Mouse (Mus musculus) heart, postnatal 10 days (tissue): ENCODE data around the gene Pxylp1. TPM values are rescaled to one million over a fixed set of nuclear protein-coding genes. Genes with fewer than 3 reads are reported as not detected.
A peak's percentile ranks its signal among the peaks of the same experiment; 100 is the strongest.

ENCODE experiments used
- DNase-seq, 2 experiments: peaks; one replicate each; pipeline ENCODE4 v3.0.0; 2021
- intact Hi-C: fragments of 180-260 bp; cut with DNase I; formaldehyde crosslinking; loops from one replicate; pipeline ENCODE4 v1.15.1; 2025
- total RNA-seq, 2 experiments: library from RNA; stranded (reverse); gene quantifications; 2 replicates each; pipeline ENCODE4 v1.2.3; 2021

The Pxylp1 gene
- total RNA-seq, 2 experiments from 2014 or later: 15.6 to 17.0 TPM

DNA sequence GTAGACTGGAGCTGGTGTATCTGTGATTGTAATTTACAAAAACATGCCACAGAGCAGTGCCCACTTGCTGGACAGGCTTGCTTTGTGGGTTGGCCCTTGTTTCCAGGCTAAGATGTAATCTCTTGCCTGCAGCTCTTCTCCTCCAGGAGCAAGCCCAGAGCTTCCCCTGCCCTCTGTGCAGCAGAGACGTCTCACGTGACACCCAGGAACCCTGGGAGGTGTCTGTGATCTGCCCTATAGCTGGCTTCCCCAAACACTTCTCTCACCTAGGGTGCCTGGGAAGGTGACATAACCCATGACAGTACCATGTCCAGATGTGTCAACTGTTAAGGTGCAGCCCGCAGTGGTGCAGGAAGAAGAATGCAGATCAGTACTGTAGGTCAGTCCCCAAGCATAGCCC is 28.9 kb downstream of the Pxylp1 start:
- no peak for DNase-seq
- intact Hi-C loops: no loop called here

DNA sequence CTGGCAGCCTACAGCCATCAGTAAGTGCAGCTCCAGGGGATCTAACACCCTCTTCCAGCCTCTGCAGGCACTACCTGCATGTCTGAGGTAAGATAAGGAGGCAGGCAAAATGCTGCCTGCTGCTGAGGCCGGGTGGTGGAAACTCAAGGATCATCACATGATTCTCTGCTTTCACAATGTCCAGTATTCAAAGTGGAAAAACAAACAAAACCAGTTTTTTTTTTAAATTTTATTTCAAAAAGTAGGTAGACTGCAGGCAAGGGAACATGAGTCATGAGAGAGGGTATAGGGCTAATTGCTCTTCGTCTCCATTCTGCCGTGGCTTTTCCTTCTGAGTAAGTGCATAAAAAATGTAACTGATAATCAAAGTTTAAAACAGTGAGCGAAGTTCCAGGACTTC is 29.6 kb downstream of the Pxylp1 start:
- intact Hi-C loops: no loop called here
- DNase-seq: no peak

- intact Hi-C loops: no loop called here
- DNase-seq: no peak
Observed at GRCm38 (mm10) chr9:96861092-96861487, 31.4 kb downstream of the Pxylp1 start.

DNA sequence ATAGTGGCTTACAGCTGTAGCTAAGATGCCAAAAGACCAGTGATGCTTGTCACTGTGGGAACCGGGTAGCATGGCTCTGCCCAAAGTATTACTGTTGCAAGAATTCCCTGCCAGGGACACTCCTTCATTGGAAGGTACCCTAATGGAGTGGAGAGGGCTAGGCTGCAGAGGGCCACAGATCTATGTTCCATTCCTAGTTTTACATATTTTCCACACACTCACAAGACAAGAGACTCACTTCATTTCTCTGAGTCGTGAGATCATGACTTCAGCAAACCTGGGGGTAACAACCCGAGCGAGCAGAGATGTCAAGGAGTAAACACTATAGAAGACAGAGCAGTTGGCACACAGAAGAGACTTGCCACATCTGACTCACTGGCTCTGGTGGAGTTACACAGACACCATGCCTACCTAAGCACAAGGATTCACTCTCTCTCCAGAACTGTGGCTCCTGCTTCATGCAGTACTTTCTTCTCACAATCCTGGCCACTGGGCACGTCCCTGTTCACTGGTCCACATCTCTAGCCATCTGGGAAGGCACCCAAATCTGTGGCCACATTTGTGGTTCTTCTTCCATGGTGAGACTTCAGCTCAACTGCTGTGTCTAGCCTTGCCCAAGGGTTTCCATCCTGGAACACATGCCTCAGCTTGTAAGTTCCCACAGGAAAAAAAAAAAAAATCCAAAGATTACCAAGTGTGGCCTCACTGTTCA is 31.9 kb downstream of the Pxylp1 start:
- no peak for DNase-seq
- intact Hi-C loops: no loop called here

DNA sequence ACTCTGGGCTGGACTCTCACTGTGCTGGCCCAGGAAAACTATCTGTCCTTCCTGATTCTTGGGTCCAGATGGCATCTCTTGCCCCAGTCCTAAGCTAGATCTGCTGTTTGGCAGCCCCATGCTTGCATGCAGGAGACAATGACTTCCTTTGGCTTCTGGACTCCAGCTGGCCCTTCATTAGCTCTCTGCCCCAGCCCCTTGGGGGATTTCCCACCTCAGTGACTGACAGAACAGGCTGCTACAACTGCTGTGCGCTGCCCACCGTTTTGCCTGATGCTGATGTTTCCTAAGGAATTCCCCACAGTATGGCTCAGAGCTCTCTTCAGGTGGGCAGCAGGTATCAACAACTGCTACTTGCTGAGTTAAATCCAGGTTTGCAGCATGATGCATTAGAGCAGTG is 33.4 kb downstream of the Pxylp1 start:
- intact Hi-C loops: no loop called here

DNA sequence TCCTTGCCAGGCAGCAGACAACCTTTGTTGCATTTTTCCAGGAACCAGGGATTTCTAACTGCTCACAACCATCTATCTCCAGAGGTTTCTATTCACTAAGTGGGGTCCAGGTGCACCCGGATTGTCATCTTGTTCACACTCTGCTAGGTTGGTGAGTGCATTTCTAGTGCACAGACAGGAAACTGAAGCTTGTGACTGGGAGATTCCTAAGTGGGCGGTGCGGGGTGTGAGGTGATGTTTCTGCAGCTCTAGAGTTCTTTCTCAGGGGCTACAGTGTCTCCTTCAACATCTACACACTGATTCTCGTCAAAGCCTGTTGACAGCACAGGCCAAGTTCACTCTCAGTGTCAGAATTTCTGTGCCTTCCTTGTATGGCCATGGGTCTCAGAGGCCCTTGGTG is 34.6 kb downstream of the Pxylp1 start:
- intact Hi-C loops: no loop called here

More for the DNA sequence above, 33.4 kb downstream of the Pxylp1 start:
- DNase-seq: no peak

GRCm38 (mm10) chr9:96853300-96854186 is 38.9 kb downstream of the Pxylp1 start:
- intact Hi-C loops: no loop called here
- DNase-seq: no peak

More for the DNA sequence above, 34.6 kb downstream of the Pxylp1 start:
- DNase-seq: no peak

GRCm38 (mm10) chr9:96851634-96852033 is 40.8 kb downstream of the Pxylp1 start:
- DNase-seq: no peak
- intact Hi-C loops: no loop called here

DNA sequence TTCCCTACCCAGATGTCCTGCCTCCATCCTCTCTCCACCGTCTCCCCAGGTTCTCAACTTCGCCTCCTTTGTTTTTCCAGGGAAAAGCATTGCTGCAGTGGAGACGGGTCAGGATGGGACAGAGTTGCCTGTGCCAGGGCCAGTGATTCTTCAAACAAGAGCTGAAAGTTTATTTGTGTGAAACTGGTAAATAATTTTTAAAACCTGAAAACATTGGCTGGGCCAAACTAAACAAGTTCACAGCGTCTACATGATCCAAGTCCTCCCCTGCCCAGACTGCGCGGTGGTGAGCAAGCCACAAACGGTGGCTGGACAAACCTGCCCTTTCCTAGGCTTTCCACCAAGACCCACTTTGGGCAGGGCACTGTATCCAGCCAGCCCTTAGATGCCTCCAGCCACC is 41.4 kb downstream of the Pxylp1 start:
- intact Hi-C loops: no loop called here
- no peak for DNase-seq

- DNase-seq: no peak
- intact Hi-C loops: no loop called here
Observed at GRCm38 (mm10) chr9:96849012-96849411, 43.5 kb downstream of the Pxylp1 start.

GRCm38 (mm10) chr9:96846361-96846760 is 46.1 kb downstream of the Pxylp1 start:
- no peak for DNase-seq
- intact Hi-C loops: no loop called here

DNA sequence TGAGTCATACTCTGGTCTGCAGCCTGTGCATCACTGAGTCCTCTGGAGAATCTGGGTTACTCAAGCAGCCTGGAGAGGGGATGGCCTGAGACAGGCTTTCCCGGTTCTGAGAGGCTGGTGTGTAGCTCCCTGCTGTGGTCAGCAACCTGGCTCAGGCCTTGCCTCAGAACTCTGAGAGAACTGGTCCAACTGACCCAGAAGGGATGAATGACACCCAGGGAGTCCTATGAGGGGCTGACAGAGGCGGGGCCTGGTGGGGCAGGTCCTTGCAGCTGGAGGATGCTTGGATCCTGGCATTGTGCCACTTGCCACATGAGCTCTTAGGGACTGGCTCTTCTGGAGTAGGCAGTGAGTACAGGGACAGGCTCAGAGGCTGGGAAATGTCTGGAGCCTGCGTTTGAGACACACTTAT is 47.7 kb downstream of the Pxylp1 start:
- intact Hi-C loops: no loop called here
- DNase-seq: peak; percentile 69 to 78

GRCm38 (mm10) chr9:96839376-96839775 is 53.1 kb downstream of the Pxylp1 start:
- intact Hi-C loops: loop anchor here (1.0 kb wide), 1 partner anchor 50 kb away; no protein-coding TSS in a partner anchor
- no peak for DNase-seq

GRCm38 (mm10) chr9:96838864-96839263 is 53.6 kb downstream of the Pxylp1 start:
- peak; percentile 63 to 66 for DNase-seq
- intact Hi-C loops: loop anchor here (1.0 kb wide), 1 partner anchor 50 kb away; no protein-coding TSS in a partner anchor

DNA sequence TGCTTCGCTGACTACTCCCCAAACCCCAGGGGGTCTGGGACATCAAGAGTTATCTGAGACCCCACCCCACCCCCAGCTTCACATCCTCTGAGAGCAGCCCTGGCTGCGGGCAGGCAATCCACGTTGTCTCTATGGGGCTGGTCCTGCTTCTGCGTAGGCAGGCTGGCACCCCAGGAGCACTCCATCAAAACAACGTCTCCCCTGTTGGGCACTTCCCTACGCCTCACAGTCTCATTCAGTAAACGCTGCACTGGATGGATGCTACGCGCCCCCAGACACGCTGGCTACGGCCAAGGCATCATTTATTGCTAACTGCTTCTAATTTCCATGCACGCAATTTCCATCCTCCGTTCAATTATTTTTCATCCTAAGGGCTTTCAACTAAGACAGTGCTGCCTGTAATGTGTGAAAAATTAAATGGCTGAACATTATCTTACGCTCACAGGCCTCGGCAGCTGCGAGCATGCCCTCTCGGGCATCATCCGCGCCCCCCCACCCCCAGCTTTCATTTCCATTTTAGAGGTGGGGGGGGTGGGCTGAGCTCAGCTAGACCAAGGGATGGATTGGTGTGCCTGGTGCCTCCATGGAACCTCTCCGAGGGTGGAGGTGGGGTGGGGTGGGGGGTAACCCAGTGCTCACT is 54.6 kb downstream of the Pxylp1 start:
- intact Hi-C loops: no loop called here
- DNase-seq: no peak

- no peak for DNase-seq
- intact Hi-C loops: no loop called here
Observed at GRCm38 (mm10) chr9:96836984-96837383, 55.5 kb downstream of the Pxylp1 start.

DNA sequence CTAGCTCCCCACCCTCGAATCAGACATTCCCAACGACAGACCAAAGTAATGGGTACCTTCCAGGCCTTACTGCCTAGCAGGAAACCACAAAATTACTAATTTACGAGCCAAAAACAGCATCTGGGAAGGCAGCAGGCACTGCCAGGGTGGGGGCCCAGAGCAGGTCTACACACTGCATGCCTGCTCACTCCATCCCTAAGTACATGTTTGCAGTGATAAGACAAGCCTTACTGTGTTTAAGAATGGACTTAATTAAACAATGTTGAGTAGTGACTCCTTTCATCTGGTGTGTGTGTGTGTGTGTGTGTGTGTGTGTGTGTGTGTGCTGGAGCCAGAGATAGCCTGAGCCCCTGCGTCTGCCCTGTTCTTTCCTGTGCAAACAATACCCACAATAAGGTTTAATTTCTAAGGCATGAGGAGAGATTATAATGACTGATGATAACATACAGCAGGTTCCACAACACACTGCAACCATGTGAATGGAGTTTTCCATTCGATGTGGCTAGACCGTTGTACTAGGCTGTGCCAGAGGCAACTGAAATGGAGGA is 57.0 kb downstream of the Pxylp1 start:
- no peak for DNase-seq
- intact Hi-C loops: no loop called here

GRCm38 (mm10) chr9:96833606-96834005 is 58.9 kb downstream of the Pxylp1 start:
- intact Hi-C loops: no loop called here

GRCm38 (mm10) chr9:96832516-96832915 is 60.0 kb downstream of the Pxylp1 start:
- DNase-seq: no peak
- intact Hi-C loops: no loop called here

More at GRCm38 (mm10) chr9:96833606-96834005, 58.9 kb downstream of the Pxylp1 start:
- DNase-seq: no peak

DNA sequence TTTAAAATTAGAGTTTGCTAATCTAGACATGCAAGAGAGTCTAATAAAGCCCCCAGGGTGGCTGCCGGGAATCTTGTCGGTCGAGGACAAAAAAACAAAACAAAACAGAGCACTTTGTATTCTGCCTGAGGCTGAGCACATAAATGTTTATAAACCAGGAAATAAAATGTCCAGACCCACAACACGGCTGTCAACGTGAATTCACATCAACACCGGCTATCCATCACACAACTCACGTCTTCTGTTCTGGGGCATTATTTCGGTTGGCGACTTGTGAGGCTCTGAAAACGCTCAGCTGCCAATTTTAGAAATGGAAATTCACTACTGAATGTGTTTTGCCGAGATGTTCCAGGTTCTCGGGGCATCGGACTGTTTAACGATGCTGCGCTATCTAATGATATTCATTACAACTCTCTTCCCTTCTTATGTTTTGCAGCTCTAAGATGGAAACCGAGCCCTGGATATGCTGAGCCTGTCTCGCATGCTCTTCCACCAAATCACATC is 61.6 kb downstream of the Pxylp1 start:
- intact Hi-C loops: no loop called here
- DNase-seq: no peak

GRCm38 (mm10) chr9:96829682-96830081 is 62.8 kb downstream of the Pxylp1 start:
- DNase-seq: no peak
- intact Hi-C loops: no loop called here
